Mouse (Mus musculus) forebrain, embryonic 15.5 days (tissue): Measurements from ENCODE around the gene Gal3st2c. TPM values are rescaled to one million over a fixed set of nuclear protein-coding genes. Genes with fewer than 3 reads are reported as not detected.
A peak's percentile ranks its signal among the peaks of the same experiment; 100 is the strongest.
"Not testable (repeated sequence)": the region's sequence is repeated elsewhere in the genome, so short reads cannot be mapped to it uniquely, and the experiment has no call there.

Source experiments
- ATAC-seq: fragments of 200-750 bp; cut with Nextera tagmentation; replicated peaks from 2 replicates; pipeline ENCODE4 v1.8.0; 2017; ENCODE audit warnings: mild to moderate bottlenecking, moderate TSS enrichment, moderate library complexity
- H3K27ac ChIP-seq: fragments of 300-500 bp; sonication (generic); replicated peaks from 2 replicates; pipeline ENCODE4 v1.5.1; 2015; ENCODE audit warnings: mild to moderate bottlenecking, inconsistent platforms
- H3K27me3 ChIP-seq: fragments of 300-500 bp; sonication (generic); 2 replicates; pipeline ENCODE4 v1.6.1; 2015; ENCODE audit warnings: inconsistent platforms
- H3K36me3 ChIP-seq: fragments of 300-500 bp; sonication (generic); 2 replicates; pipeline ENCODE4 v1.6.1; 2015; ENCODE audit warnings: mild to moderate bottlenecking, inconsistent platforms
- H3K4me1 ChIP-seq: fragments of 300-500 bp; sonication (generic); 2 replicates; pipeline ENCODE4 v1.6.1; 2015; ENCODE audit warnings: inconsistent platforms
- H3K4me2 ChIP-seq: fragments of 300-500 bp; sonication (generic); replicated peaks from 2 replicates; pipeline ENCODE4 v1.6.1; 2015; ENCODE audit warnings: mild to moderate bottlenecking, inconsistent platforms
- H3K4me3 ChIP-seq: fragments of 300-500 bp; sonication (generic); 2 replicates; pipeline ENCODE4 v1.5.1; 2015; ENCODE audit warnings: mild to moderate bottlenecking, inconsistent platforms
- H3K9ac ChIP-seq: fragments of 300-500 bp; sonication (generic); replicated peaks from 2 replicates; pipeline ENCODE4 v1.6.1; 2015; ENCODE audit warnings: mild to moderate bottlenecking, inconsistent platforms
- H3K9me3 ChIP-seq: fragments of 300-500 bp; sonication (generic); 2 replicates; pipeline ENCODE4 v1.6.1; 2016; ENCODE audit warnings: inconsistent platforms
- WGBS: fragments of 180-500 bp; shearing (Covaris S2); methylation state at CpG from one replicate; pipeline ENCODE4 v1.1.7; 2015; ENCODE audit warnings: mixed read lengths; 5-methylcytosine and 5-hydroxymethylcytosine counted together
- polyA plus RNA-seq: library from polyadenylated mRNA; unstranded; fragments of >200 nt; fragmentation: Nextera tagmentation; extraction: Ambion mirVana; gene quantifications from 2 replicates; pipeline ENCODE4 v1.2.1, GENCODE M21; 2015

The Gal3st2c gene
- polyA plus RNA-seq, 1 experiment from 2014 or later, result not detected

- Histone ChIP-seq H3K4me1 (no peaks in the 10 kb centered on the region), H3K36me3 (no peaks in the 10 kb centered on the region), H3K27ac (no peak within 1 kb of the TSS), H3K9me3 (no peaks in the 10 kb centered on the region), H3K9ac (no peak within 1 kb of the TSS), H3K4me3 (no peak within 1 kb of the TSS), H3K4me2 (no peak within 1 kb of the TSS), H3K27me3 (no peaks in the 10 kb centered on the region)
- no peak for ATAC-seq
- 67% methylated on average over 6 of the region's 6 CpGs for WGBS
These were observed 62.1 kb downstream of the Gal3st2c start, which contains the start of gene Pdcd1 for GRCm38 (mm10) chr1:94052373-94052772. Gene Pdcd1 (minus strand): TSS chr1:94052553.

GRCm38 (mm10) chr1:94053530-94054216 lies 63.4 kb downstream of the Gal3st2c start:
- no peaks in the 10 kb centered on the region for H3K27me3 ChIP-seq
- 0 out of 2 replicates have a peak, but pooled peaks have one; percentile 29 for ATAC-seq
- no peaks in the 10 kb centered on the region for H3K4me1 ChIP-seq
- 56% methylated on average over 7 of the region's 7 CpGs for WGBS
- H3K27ac ChIP-seq, result no peak overlapping the region
- no peak overlapping the region for H3K4me2 ChIP-seq
- no peak overlapping the region for H3K4me3 ChIP-seq
- no peak overlapping the region for H3K9ac ChIP-seq
- H3K36me3 ChIP-seq, result no peaks in the 10 kb centered on the region
- no peaks in the 10 kb centered on the region for H3K9me3 ChIP-seq

- Histone ChIP-seq H3K36me3 (no peaks in the 10 kb centered on the region), H3K4me2 (no peak overlapping the region), H3K9me3 (no peaks in the 10 kb centered on the region), H3K27me3 (no peaks in the 10 kb centered on the region), H3K4me1 (no peaks in the 10 kb centered on the region), H3K27ac (no peak overlapping the region), H3K9ac (no peak overlapping the region), H3K4me3 (no peak overlapping the region)
- 65% methylated on average over 1 of the region's 1 CpGs for WGBS
- no peak for ATAC-seq
These were observed 64.2 kb downstream of the Gal3st2c start for GRCm38 (mm10) chr1:94054481-94054880.

GRCm38 (mm10) chr1:94055966-94056365 lies 65.7 kb downstream of the Gal3st2c start:
- Histone ChIP-seq H3K36me3 (no peaks in the 10 kb centered on the region), H3K9ac (no peak overlapping the region), H3K4me2 (no peak overlapping the region), H3K9me3 (no peaks in the 10 kb centered on the region), H3K27me3 (no peaks in the 10 kb centered on the region), H3K27ac (no peak overlapping the region), H3K4me3 (no peak overlapping the region), H3K4me1 (no peaks in the 10 kb centered on the region)
- ATAC-seq, result no peak
- WGBS, result 84% methylated on average over 3 of the region's 3 CpGs

- no peak overlapping the region for H3K4me2 ChIP-seq
- H3K9ac ChIP-seq, result no peak overlapping the region
- ATAC-seq, result no peak
- H3K36me3 ChIP-seq, result no peaks in the 10 kb centered on the region
- no peaks in the 10 kb centered on the region for H3K9me3 ChIP-seq
- no peak overlapping the region for H3K4me3 ChIP-seq
- WGBS, result 96% methylated on average over 2 of the region's 2 CpGs
- no peaks in the 10 kb centered on the region for H3K4me1 ChIP-seq
- H3K27me3 ChIP-seq, result no peaks in the 10 kb centered on the region
- H3K27ac ChIP-seq, result no peak overlapping the region
These were observed 67.1 kb downstream of the Gal3st2c start for GRCm38 (mm10) chr1:94057401-94057800.

- WGBS, result 89% methylated on average over 1 of the region's 1 CpGs
- ATAC-seq, H3K9me3 ChIP-seq, H3K4me2 ChIP-seq, H3K4me1 ChIP-seq, H3K36me3 ChIP-seq, H3K9ac ChIP-seq, H3K27ac ChIP-seq, H3K27me3 ChIP-seq, H3K4me3 ChIP-seq: not testable (repeated sequence)
These were observed 68.0 kb downstream of the Gal3st2c start for GRCm38 (mm10) chr1:94058281-94058680.

Other genes starting within 250 kb of the Gal3st2c start
- 104 and 106 TPM in 2 replicates for gene Atg4b, start 239.0 kb upstream of the Gal3st2c start, polyA plus RNA-seq
- 43.1 and 47.4 TPM in 2 replicates for gene Thap4, start 235.6 kb upstream of the Gal3st2c start, polyA plus RNA-seq
- 183 and 192 TPM in 2 replicates for gene Dtymk, start 188.6 kb upstream of the Gal3st2c start, polyA plus RNA-seq
- gene Ing5, start 186.5 kb upstream of the Gal3st2c start, polyA plus RNA-seq, result 10.7 and 11.4 TPM in 2 replicates
- gene D2hgdh, start 165.6 kb upstream of the Gal3st2c start, polyA plus RNA-seq, result 15.5 and 16.1 TPM in 2 replicates
- not detected in 2 replicates for gene Gal3st2, start 129.2 kb upstream of the Gal3st2c start, polyA plus RNA-seq
- not detected in 2 replicates for gene Gal3st2b, start 72.2 kb upstream of the Gal3st2c start, polyA plus RNA-seq
- not detected in 2 replicates for gene Neu4, start 29.9 kb downstream of the Gal3st2c start, polyA plus RNA-seq
- gene Pdcd1, start 62.0 kb downstream of the Gal3st2c start, polyA plus RNA-seq, result not detected in 2 replicates